Mouse (Mus musculus) bone marrow macrophage, adult 2 months (primary cell): ENCODE results near the gene Cacna1a.

Experiments used
- CTCF ChIP-seq: IDR thresholded peaks from 2 replicates; pipeline ENCODE4 v1.5.1; 2012; ENCODE audit warnings: low read depth, mild to moderate bottlenecking, low read length, moderate library complexity
- POLR2A ChIP-seq: IDR thresholded peaks from 2 replicates; pipeline ENCODE4 v1.6.1; 2012; ENCODE audit warnings: mild to moderate bottlenecking, low read depth, low read length, borderline replicate concordance

DNA sequence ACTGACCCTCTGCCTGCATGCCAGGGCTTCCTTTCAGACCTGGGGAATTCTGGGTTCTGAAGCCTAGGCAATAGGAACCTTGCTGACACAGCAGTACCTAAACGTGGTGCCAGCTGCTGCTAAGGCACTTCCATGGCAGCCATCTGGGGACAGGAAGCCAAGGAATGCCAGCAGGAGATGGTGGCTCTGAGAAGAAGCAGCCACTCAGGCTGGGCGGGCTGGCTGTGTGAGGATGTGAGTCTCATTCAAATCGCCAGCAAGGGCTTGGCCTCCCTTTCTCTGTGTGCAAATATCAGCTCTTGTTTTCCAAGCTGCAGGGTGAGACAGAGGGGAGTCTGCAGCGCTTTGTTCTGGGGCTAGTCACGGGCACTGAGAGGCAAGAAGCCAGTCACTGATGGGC is 71.0 kb downstream of the Cacna1a start:
- no peak for TF ChIP-seq POLR2A
- TF ChIP-seq CTCF = no peak
